Mouse (Mus musculus) 3134 (cell line): ENCODE results near the gene Siglece.
"Not testable (repeated sequence)": the region's sequence is repeated elsewhere in the genome, so short reads cannot be mapped to it uniquely, and the experiment has no call there.

ENCODE experiments used
- DNase-seq: peaks from one replicate; pipeline ENCODE4 v3.0.0-alpha.2; 2011; ENCODE audit warnings: low spot score; ENCODE audit not compliant: insufficient read length; ENCODE audit errors: extremely low read depth

Gene Siglece

DNA sequence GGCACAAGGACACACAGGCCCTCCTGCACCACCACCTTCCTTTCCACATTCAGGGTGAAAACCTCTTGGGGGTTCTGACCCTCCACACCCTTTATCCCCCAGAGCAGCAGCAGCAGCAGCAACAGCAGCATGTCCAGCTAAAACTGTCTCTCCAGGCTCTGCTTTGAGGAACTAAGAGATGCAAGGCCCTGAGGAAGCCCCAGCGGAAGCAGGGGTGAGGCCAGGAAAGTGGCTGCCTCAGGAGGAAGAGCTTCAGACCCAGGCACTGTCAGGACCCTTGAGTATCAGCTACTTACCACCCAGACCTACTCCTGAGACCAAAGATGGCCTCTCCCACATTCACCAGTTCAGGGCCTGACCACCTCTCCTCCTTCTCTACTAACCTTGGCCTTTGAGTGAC is at the start of gene Siglece:
TSS of gene Siglece (minus strand) at position 160 of the 400 bp plus-strand sequence.
- DNase-seq: no peak

DNA sequence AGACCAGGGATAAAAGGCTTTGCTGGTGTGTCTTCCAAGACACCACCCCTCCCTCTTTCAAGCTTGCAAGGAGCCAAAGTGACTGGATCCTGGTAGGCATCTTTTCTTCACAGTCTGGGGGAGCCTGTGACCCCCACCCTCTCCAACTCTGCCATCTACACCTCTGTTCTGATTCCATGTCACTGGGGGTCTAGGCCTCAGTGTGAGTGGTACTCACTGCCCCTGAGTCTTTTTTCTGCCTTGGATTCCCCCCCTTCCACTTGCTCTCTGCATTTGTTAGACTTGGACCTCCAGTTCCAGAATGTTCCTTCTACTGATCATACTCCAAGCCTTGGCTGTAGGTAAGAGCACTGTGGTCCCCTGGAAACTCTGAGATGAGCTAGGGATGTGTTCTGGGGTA is 30.2 kb upstream of the Siglece start, which contains the start of gene Klk14:
TSS of gene Klk14 (plus strand) at position 301 of the 400 bp plus-strand sequence.
- no peak for DNase-seq

DNA sequence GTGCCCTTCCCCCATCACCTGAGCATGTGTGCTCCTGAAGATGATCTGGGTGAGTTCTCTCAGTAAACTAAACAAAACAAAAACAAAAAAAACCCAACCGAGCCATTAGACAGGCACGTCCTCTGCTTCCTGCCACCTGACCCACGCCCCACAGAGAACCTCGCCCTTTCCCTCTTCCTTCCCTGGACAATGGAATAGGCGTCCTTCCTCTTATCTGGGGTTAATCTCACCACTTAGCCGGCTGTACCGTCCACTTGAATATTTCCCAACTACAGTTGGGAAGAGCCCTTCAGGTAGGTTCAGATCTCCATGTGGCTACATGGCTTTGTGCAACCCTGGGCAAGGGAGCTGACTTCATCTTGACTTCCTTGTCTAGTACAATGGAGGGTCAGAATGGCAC is 25.1 kb upstream of the Siglece start:
- DNase-seq: no peak

DNA sequence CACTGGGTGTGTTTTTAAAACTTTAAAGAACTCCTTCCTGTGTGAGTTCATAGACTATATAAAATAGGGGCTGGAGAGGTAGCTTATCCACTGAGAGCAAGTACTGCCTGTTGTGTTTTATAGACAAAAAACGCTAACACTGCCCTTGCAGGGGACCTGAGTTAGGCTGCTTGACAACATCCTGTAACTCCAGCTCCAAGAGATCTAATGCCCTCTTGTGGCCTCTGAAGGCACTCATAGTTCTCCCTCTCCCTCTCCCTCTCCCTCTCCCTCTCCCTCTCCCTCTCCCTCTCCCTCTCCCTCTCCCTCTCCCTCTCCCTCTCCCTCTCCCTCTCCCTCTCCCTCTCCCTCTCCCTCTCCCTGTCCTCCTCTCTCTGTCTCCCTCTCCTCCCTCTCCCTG is 22.6 kb upstream of the Siglece start:
- DNase-seq: not testable (repeated sequence)

DNA sequence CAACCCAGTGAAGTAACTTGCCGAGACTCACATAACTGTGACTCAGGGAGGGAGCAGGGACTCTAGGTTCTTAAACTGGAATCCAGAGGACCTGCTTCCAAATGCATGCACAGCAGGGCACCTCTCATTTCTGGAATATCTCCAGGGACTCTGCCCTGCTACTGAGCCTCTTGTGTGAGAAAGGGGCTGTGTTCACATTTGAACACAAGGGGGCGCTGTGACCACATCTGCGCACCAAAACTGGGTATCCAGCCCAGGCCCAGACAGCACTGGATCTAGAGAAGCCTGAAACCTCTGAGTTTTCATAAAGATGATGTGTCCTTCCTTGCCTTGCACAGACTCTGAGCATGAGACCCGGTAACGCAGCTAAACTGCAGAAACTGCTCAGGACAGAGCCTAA is 21.0 kb upstream of the Siglece start:
- no peak for DNase-seq

DNA sequence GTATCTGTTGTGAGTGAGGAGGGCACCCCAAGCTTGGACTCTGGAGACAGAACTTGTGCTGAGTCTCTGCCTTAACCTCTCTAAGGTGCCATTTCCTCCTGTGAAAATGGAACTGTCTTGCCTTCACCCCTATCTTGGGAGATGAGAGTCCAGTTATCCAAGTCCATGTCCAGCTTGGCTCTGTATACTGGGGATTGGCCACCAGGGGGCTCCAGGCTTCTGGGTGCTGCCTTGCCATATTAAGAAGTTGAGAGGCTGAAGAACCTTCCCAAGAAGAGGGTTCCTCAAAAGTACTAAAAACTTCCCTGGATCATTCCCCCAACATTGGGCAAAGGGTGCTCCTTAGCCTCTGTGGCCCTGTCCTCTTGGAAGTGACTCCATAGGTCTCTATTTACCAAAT is 18.6 kb upstream of the Siglece start:
- DNase-seq: no peak

DNA sequence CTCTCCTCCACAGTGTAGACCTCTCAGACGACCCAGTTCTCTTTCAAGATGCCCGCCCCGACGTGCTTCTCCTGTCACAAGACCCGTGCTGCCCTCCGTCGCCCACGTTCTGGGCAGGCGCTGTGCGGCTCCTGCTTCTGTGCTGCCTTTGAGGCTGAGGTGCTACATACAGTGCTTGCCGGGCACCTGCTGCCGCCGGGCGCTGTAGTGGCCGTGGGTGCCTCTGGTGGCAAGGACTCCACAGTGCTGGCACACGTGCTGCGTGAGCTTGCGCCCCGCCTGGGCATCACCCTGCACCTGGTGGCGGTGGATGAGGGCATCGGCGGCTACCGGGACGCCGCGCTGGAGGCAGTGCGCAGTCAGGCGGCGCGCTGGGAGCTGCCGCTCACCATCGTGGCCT is 15.1 kb upstream of the Siglece start:
- DNase-seq: peak; percentile 30

DNA sequence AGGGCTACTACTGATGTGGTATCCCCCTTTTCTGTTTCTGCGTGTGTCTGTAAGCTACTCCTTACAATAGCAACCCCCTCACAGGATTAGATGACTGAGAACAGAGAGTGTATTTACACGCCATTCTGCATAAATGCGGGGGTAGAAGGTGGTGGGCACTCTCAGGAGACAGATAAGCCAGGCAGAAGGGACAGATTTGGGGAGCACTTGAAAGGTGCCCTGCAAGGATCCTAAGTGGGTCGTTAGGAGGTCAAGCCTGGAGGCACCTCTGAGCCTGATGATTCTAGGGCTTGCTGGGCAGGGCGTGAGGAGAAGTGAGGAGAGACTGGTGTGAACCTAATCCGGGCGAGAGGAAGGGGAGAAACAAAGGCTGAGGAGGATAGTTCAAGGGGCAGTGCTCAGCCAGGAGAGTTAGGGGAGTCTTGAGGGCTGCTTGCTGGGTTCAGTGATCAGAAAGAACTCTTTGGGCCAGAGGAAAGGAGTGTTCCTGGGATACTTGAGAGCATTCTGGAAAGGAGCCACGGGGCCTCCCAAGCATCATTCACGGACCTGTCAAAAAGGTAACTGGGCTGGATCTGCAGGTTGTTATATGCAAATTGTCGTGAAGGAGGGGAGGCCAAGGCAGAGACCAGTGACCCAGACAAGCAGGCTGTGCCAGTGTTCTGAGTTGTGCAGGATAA is 12.8 kb upstream of the Siglece start:
- DNase-seq: no peak

DNA sequence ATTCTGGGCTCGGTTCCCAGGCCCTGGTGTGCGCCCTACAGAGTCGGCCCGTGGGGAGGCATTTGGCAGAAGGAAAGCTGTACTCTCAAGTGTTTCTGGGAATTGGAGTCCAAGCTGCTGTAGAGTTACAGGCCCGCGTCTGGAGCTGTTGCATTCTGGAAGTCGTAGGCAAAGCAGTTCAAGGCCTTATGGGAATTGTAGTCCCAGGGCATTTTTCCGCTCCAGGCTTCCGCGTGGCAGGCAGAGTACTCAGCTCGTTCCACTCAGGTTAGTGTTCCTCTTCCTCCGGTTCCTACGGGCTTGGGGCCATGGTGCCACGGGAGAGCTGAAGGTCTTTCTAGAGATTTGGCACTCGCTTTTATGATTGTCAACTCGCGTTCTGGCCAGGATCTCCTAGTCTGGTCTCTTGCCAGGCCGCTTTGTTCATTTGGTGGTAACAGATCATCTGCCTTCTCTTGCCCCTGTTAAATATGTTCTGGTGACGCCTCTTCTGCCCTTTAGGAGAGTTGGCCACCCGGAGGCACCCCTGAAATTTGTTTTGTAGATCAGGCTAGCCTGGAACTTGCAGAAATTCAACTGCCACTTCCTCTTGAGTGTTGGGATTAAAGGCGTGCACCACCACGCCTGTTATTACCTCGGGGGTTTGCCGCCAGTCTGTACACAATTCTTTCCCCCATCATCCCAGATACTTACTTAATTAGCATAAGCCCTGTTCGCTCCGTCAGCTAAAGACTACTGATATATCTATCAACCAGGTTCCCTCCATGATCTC is 12.0 kb upstream of the Siglece start, which contains the start of gene Ctu1:
TSS of gene Ctu1 (plus strand) at position 208 of the 772 bp plus-strand sequence.
- DNase-seq: peak; percentile 87

DNA sequence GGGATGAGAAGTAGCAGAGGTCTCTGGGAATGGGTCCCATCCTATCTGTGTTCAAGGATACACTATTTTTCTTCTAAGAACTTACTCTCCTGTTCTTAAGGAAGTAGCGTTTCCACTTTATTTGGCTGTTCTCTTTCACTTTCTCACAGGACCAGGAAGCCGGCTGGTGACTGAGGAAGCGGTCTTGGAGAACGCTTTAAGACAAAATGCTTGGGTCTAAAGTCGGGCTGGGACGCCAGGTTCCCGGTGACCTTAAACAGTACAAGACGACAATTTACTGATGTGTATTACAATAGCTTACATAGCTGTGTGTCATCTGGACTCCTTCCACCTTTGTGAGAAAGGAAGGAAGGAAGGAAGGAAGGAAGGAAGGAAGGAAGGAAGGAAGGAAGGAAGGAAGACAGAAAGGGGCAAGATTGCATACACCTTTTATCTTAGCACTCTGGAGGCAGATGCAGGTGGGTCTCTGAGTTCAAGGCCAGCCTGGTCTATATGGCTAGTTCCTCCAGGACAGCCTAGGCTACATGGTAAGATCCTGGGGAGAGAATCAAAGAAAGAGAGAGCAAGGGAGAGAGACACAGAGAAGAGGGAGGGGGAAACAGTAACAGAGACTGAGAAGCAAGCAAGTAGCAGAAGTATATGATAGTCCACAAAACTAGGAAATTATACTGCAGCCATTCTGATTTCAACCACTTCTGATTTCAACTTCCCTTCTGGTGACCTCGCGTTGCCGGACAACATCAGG is 11.3 kb upstream of the Siglece start:
- DNase-seq: no peak

DNA sequence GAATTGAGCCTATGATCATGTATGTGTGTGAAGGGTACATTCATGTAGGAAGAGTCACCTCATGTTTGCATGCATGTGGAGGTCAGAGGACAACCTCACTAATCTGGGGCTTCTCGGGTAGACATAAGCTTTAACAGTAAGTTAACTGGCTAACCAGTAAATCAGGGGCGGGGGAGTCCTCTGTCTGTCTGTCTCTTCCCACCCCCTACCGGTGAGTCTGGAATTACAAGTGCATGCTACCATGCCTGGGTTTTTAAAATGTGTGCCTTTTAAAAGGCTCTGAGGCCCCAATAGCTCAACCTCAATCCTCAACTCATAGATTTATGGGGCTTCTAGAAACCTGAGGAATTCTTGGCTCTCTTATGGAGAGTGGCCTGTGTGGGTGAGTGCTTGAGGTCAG is 8.6 kb upstream of the Siglece start:
- no peak for DNase-seq

DNA sequence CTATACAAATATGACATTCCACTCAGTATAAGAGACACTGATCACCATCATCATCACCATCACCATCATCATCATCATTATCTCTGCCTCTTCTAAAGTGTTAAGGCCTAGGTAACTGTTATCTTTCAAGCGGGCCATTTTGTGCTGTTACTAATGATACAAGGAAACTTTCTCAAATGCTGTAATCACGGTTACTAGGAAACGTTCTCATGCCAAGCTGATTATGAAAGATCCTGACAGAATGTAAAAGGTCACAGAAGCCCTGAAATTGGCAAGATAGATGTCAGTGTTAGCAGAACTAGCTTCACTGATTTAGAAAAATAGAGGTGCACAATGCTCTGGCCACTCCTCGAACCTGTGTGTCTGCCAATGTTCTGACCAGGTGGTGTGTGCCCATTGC is 7.3 kb upstream of the Siglece start:
- DNase-seq: not testable (repeated sequence)

DNA sequence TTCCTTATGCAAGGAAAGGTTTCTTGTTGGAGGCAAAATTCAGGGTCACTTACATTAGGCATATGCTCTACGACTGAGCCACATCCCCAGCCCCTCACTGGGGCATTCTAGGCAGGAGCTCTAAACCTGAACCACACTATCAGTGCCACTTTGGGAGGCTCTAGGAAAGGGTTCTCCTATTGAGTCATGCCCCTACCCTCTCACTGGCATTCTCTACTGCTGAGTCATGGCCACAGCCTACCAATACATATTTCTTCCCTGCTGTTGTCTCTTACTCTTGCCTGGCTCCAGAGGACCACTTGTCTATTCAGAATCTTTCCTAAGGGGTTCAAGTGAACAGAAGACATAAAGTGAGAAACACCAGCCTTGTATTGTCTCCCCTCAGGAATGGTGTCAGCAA is 2.8 kb upstream of the Siglece start:
- peak; percentile 60 for DNase-seq

DNA sequence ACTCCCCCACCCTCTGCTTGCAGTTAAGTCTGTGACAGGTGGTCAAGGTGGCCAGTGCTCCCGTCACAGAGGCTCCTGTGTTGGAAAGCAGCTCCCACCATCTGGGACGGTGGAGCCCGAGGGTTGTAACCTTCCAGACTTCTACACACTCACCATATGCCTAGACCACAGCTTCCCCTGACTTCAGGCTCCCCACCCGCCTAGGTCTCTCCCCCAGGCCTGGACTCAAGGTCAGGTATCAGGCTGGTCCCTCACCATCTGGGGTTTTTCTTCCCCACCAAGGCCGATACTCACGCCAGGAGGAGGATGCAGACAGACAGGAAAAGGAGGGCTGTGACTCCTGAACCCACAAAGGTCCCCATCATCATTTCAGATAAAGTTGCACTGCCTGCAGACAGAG is 3.7 kb downstream of the Siglece start:
- DNase-seq: no peak

DNA sequence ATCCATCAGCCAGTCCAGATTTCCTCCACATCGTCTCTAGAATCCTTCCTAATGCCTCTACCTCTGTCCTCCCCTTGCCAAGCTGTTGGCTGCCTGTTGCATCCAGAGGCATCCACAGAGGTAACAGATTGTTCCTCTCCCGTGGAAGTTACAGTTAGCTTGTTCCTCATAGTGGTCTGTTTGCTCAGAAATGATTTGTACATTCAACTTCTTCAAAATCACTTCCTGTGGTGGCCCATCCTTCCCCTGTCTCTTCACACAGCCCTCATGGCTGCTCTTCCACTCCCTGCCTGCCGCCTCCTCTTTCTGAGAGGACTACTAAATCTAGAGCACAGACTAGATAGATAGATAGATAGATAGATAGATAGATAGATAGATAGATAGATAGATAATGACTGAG is 5.4 kb downstream of the Siglece start:
- no peak for DNase-seq

DNA sequence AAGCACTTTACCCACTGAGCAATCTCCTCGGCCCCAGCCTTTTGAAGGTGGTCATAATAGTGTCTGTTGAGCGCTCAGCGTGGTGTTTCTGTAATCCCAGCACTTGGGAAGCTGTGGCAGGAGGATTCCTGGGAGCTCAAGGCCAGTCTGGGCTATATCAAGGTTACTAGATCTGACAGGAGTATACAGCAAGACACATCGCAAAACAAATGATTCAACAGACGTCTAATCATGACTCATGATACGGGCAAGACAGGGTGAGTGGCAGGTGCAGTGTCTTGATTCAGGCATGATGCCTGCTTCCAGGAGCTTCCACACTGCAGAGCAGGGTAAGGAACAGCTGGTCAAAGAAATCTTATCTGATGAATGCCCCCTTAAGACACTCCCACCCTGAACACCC is 7.3 kb downstream of the Siglece start:
- DNase-seq: no peak

DNA sequence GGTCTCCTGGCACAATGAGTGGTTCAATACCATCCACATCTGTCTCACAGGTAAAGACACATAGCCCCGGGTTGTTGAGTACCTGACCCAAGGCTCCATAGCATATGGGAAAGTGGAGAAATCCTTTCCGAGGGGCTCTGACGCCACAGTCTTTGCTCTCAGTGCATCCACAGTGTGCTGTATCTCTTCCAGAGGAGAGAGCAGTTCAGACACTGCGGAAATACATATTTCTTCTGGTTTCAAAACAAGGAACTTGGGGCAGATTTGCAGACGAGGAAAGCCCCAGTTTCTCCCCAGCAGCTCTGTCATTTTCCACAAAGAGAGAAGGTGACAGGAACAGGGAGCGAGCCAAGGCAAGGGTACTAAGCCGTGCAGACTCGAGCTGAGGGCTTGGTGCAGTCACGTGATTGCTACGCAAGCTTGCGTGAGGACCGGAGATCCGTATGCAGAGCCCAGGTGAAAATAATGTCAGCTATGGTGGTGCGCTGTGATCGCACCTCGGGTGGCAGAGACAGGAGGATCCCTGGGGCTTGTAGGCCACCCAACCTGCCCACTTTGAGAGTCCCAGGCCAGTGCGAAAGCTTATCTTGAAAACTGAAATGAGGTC is 16.8 kb downstream of the Siglece start:
- no peak for DNase-seq

DNA sequence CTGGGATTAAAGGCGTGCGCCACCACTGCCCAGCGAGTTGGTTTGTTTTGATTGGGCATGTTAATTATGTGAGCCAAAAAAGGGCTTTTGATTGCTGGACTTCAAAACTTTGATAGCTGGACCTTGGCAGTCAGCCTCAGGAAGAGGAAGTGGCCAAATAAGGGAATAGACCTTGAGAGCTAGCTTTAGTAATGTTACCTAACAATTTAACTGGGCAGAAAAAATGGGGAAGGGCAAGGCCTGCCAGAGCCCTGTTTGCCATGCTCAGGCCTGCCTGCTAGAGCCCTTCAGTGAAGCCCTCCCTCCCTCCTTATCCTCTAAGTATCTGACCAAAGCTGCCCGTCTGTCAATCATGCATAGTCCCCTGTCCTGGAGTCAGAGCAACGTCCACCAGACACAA is 17.4 kb downstream of the Siglece start:
- no peak for DNase-seq

DNA sequence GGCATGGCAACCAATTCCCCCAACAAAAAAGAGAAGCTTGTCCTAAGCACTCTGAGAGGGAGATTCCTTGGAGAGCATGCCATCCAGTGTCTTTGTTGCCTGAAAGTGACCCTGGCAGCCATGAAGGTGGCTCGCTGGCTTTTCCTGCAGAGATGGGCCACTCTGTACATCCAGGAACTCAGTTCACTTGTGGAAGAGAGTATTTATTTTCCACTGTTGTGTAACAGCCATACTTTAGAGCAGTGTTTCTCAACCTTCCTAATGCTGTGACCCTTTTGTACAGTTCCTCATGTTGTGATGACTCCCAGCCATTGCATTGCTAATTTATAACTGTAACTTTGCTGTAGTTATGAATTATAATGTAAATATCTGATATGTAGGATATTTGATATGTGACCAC is 22.8 kb downstream of the Siglece start:
- no peak for DNase-seq

DNA sequence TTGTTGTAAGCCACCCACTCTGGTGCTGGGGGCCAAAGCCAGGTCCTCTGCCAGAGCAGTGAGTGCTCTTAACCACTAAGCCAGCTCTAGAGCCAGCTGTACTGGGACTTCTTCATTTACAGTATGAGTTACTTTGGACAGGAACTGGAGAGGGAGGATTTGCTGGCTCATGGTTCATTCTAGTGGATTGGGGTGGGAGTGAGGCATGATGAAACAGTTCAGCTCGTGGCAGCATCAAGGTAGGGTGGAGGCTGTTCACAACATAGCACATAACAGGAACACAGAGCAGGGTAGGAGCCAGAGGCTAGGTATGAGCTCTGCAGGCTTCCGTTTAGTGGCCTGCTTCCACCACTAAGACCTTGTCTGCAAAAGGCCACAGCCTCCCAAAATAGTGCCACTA is 23.8 kb downstream of the Siglece start:
- DNase-seq: no peak

DNA sequence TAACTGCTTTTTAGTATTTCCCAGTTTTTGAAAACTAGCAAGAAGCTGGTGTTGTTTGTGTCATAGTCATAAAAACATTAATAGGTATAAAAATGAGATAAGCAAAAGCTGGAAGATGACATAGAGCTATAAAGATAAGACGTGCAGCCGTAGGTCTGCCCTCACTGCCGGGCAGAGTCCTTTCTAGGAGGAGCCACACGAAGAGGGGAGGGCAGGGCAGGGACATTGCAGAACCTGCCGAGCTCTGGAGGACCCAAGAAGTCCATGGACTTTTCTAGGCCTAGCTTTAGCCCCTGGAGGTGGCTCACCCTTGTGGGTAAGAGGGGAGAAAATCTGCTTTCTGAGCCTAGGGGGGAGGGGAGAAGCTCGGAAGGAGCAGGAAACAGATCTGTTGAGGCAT is 25.5 kb downstream of the Siglece start, which contains the start of gene Ceacam18:
TSS of gene Ceacam18 (plus strand) at position 208 of the 400 bp plus-strand sequence.
- no peak for DNase-seq
